Mouse (Mus musculus): ENCODE measurements around the gene Myl6.

DNA sequence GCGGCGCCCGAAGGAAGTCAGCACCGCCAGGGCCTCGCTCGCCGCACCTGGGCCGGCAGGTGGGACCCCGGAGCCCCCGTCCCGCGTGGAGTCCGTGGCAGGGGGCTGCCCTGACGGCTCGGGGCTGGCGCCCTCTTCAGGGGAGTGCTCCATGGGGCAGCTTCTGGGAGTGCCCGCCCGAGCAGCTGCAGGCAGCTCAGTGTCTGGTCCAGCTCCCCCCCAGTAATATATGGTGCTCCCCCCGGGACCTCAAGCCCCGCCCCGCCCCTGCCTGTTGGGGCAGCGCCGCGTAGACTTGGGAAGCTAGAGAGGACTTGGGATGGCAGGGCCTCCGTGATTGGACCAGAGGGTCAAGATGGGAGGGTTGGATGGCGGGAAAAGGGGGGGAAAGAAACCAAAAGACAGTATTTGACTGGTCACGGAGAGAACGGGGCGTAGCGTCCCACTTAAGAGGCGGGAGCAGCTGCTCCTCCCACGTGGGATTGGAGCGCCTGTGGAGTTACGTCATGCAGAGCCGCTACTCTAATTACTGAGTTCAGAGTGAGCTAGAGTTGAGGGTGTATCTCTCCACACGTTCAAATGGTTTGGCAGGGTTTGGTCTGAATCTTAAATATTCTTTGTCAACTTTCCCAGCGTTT, 31.8 kb upstream of the Myl6 start, which contains the start of gene Esyt1:
- TF ChIP-seq CTCF (IDR thresholded peaks at IDR 0.05; ENCODE audit: control insufficient read depth, insufficient read depth, low read length) (peak; percentile 36; the same call in 1 of the 2 replicates), POLR2A (IDR thresholded peaks at IDR 0.05; ENCODE audit: borderline replicate concordance, control insufficient read depth, low read depth, low read length) (peak; percentile 83)

Measured in bone marrow, adult 2 months (tissue).